Mouse (Mus musculus): ENCODE measurements around the gene Gm17304. TPM values are rescaled to one million over a fixed set of nuclear protein-coding genes. Genes with fewer than 3 reads are reported as not detected.

Gm17304 gene
- polyA plus RNA-seq, 1 experiment from 2014 or later, result not detected

GRCm38 (mm10) chr5:106652790-106653328 lies 44.0 kb downstream of the Gm17304 start:
- ATAC-seq (replicated peaks; ENCODE audit: insufficient number of reproducible peaks, low FRiP score, low TSS enrichment), result no peak
- H3K9ac ChIP-seq (ENCODE audit: low read depth, low read length), result no peak overlapping the region
- no peak overlapping the region for H3K4me3 ChIP-seq (ENCODE audit: low read depth, low read length)
- peaks cover 5% of the 10 kb centered on the region for H3K36me3 ChIP-seq (ENCODE audit: control insufficient read depth, insufficient read depth, low read length)
- no peaks in the 10 kb centered on the region; the same call in 1 of the 2 replicates for H3K9me3 ChIP-seq (replicated peaks; ENCODE audit: control insufficient read depth, low read length)
- no peaks in the 10 kb centered on the region for H3K27me3 ChIP-seq (ENCODE audit: control insufficient read depth, insufficient read depth, low read length)
- no peak overlapping the region for H3K27ac ChIP-seq (ENCODE audit: low read depth, low read length)
- H3K4me1 ChIP-seq (ENCODE audit: control insufficient read depth, insufficient read depth, low read length), result no peaks in the 10 kb centered on the region
- 80% methylated on average over 3 of the region's 3 CpGs for WGBS (ENCODE audit: insufficient replicate concordance)
- no peak overlapping the region for H3K4me2 ChIP-seq

Other genes with a start within 250 kb of the Gm17304 start
- gene Barhl2, start 150.9 kb upstream of the Gm17304 start, polyA plus RNA-seq (2014; fragmentation: Nextera tagmentation; extraction: Ambion mirVana), result not detected in 2 replicates
- 57.5 and 82.8 TPM in 2 replicates for gene Zfp644, start 88.2 kb downstream of the Gm17304 start, polyA plus RNA-seq (2014; fragmentation: Nextera tagmentation; extraction: Ambion mirVana)